Mouse (Mus musculus): ENCODE results near the gene Pam.
"Not testable (repeated sequence)": the region's sequence is repeated elsewhere in the genome, so short reads cannot be mapped to it uniquely, and the experiment has no call there.

Pam gene

DNA sequence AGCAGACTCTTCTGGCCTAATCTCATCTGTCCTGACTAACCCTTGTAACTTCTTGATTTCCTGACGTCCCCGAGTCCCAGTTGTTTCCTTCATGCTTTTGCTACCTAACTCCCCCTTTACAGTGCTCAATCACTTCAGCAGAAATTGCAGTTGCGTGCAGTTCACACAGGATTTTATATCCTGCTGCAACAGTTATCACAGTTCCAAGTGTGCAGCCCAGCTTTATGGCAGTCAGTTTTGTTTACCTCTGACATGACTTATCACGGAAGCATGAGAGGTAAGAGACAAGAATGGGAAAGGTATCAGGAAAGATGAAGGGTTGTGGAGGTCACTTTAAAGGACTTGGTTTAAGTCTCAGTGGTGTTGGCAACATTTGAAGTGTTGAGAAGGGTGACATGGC lies 125.7 kb downstream of the Pam start:
- DNase-seq (ENCODE audit: low spot score in 2 of 2), result no peak

- DNase-seq (ENCODE audit: low spot score in 2 of 2), result peak in 1 of 2 experiments; percentile 8
Measured at GRCm38 (mm10) chr1:97963711-97964110, 131.7 kb downstream of the Pam start.

- DNase-seq (ENCODE audit: low spot score in 2 of 2), result no peak
Measured at GRCm38 (mm10) chr1:97962134-97962533, 133.3 kb downstream of the Pam start.

GRCm38 (mm10) chr1:97960681-97961080 lies 134.8 kb downstream of the Pam start:
- DNase-seq (ENCODE audit: low spot score in 2 of 2), result no peak

DNA sequence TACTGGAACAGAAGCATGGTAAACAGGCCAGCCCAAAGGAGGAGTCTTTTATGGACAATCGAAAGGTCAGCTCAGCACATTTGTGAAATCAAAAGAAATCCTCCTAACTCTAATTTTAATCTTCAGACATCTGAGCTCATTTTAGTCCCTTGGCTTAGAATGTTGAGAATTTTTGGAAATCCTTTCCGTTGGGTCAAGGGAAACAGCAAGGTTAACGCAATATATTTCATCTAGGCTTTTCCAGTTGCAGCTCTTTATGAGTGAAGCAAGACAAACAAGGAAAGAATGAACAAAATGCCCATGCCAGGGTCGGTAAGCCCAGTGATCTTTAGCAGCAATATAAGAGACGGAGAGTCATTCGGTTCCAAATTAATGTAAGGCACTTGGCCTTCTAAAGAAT lies 135.3 kb downstream of the Pam start:
- no peak for DNase-seq (ENCODE audit: low spot score in 2 of 2)

- DNase-seq (ENCODE audit: low spot score in 2 of 2), result no peak
Measured at GRCm38 (mm10) chr1:97958759-97959158, 136.7 kb downstream of the Pam start.

DNA sequence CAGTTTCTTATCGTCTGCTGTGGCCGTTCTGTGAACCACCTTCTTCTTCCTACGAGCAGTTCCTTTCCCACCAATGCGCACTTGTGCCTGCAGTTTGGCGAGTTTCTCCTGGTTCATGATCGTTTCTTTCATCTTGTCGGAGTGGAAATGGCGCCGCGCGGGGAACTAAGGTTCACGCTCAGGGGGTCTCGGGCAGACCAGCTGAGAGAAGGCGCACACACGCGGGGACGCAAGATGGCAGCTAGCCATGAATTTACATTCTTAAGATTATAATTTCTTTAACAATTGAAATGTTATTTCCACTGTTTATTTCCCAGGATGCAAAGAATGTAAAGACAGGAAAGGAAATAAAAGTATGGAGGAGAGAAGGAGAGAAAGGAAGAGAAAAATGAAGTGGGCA lies 146.2 kb downstream of the Pam start:
- not testable (repeated sequence) for DNase-seq (ENCODE audit: low spot score in 2 of 2)

DNA sequence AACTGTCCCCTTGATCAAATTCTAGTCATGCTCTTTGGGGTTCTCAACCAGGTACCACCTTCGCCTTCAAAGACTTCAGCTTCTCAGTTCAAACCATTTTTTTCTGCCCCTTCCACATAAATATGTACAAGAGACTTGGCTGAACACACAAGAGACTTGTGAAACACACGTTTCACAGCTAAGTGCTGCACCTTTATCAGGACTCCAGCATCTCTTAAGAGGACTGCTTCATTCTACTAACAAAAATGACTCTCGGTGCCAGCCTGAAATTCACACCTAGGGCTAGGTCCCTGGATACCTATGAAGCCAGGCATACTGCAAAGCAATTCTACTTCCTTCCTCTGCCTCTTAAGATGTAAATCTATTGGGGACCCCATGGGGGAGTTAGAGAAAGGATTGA lies 148.3 kb downstream of the Pam start:
- no peak for DNase-seq (ENCODE audit: low spot score in 2 of 2)

DNA sequence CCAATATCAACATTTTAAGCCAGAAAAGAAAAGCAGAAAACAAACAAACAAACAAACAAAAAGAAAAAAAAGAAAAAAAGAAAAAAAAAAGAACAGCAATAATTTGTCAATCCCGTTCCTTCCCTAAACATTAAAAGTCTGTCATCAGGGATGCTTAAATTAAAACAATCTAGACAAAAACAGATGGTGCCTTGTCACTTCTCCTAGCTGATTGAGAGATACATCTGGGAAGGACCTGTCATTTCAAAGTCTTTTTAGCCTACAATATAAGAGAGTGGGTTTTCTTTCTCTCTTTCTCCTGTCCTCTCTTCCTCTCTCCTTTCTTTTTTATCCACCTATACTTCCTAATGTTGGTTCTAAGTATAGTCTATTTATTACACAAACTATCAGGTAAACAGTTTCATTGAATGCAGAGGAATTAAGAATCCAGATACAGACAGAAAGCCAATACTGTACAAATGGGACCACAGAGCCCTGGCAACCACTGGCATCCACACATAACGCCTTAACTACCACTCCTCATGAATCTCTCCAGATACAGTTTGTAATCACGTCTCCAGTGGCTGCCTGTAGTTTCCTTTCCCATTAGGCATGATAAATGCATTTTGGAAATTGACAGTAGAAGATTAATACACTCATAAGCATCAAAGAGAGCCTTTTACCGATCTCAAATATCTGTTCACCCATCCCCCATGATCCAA lies 151.4 kb downstream of the Pam start:
- DNase-seq (ENCODE audit: low spot score in 2 of 2), result no peak

DNA sequence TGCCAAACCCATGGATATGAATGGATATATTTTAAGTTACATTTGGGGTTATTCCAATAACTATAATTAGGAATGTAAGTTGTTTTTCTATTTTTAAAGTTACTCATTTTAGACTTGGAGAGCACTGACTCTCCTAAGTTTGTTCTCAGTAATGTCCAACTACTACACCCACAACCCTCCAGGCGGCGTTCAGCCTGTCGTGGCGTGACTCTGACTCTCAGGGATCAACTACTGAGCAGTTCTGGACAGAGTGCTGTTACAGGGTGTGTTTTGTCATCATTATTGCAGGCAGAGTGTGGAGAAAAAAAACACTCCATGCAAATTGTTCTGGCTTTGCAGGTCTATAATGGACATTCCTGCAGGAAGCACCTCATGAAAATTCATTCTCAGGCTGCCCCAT lies 152.0 kb downstream of the Pam start:
- DNase-seq (ENCODE audit: low spot score in 2 of 2), result no peak

DNA sequence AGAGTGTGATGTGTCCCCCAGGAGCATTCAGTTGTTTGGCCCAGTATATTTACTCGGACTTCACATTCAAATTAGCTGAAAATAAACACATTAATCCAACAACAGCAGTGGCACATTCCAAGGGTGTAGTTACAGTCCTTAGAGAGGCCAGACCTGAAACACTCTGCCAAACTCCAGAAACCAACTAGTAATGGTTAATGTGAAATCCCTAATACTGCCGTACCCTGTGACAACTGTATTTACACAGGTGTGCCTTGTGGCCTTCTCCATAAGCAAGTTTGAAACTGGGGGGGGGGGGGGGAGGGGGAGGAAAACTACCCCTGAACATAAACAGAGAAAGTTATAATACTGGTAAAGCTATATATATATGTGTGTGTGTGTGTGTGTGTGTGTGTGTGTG lies 152.5 kb downstream of the Pam start:
- DNase-seq (ENCODE audit: low spot score in 2 of 2), result no peak

- DNase-seq (ENCODE audit: low spot score in 2 of 2), result no peak
Measured at GRCm38 (mm10) chr1:97938586-97938985, 156.9 kb downstream of the Pam start.

- no peak for DNase-seq (ENCODE audit: low spot score in 2 of 2)
Measured at GRCm38 (mm10) chr1:97938053-97938452, 157.4 kb downstream of the Pam start.

DNA sequence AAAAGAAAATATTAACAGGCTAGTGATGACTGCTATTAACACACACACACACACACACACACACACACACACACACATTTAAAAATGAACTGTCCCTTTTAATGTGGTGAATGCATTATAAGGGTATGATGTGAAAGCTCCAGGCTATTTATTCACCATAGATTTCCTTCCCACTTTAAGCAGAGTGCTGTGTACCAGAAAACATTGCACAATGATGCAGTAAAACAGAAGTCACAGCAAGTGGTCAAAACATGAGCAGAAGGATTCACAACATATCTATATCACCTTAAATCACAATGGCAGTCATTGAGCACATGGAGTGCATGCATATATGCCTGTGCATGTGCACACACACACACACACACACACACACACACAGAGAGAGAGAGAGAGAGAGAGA lies 160.5 kb downstream of the Pam start:
- DNase-seq (ENCODE audit: low spot score in 2 of 2), result no peak

GRCm38 (mm10) chr1:97931220-97931619 lies 164.2 kb downstream of the Pam start:
- DNase-seq (ENCODE audit: low spot score in 2 of 2), result no peak

GRCm38 (mm10) chr1:97929415-97930028 lies 165.9 kb downstream of the Pam start:
- no peak for DNase-seq (ENCODE audit: low spot score in 2 of 2)

- no peak for DNase-seq (ENCODE audit: low spot score in 2 of 2)
Measured at GRCm38 (mm10) chr1:97926789-97927188, 168.7 kb downstream of the Pam start.

- no peak for DNase-seq (ENCODE audit: low spot score in 2 of 2)
Measured at GRCm38 (mm10) chr1:97926017-97926540, 169.4 kb downstream of the Pam start.

- DNase-seq (ENCODE audit: low spot score in 2 of 2), result no peak
Measured at GRCm38 (mm10) chr1:97922395-97922794, 173.1 kb downstream of the Pam start.

DNA sequence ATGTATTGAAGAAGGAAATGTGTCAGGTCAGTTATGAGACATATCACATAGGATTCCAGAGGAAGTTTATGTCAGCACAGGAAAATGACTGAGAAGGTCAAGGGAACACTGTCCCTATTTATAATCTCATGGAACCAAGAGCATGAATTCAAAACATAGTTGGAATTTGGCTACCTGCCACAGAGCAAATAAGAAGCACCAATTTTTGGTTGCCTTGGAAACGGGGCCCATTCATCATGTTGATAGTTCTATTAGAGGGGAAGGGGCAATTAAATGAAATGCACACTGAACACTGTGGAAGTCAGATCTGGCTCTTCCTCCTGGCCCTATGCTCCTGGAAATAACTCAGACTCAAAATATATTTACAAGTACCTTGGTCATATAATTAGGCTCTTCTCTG lies 173.6 kb downstream of the Pam start:
- no peak for DNase-seq (ENCODE audit: low spot score in 2 of 2)

DNA sequence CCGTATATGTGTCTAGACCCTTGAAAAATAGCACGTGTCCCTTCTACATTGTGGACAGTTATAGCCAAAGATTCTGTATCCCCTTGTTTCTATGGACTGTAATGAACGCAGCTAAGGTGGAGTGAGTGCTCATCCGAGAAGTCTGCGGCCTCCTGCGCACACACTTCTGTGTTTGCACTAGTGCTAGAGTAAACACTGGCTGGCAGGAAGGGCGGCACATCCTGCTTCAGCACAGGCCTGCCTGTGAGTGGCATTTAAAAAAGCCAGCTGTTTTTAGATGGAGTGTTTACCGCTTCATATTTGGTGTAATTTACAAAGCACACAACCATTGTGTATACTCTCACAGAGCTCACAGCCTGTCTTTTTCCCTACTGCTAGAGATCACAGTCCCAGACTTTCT lies 177.0 kb downstream of the Pam start:
- no peak for DNase-seq (ENCODE audit: low spot score in 2 of 2)

DNA sequence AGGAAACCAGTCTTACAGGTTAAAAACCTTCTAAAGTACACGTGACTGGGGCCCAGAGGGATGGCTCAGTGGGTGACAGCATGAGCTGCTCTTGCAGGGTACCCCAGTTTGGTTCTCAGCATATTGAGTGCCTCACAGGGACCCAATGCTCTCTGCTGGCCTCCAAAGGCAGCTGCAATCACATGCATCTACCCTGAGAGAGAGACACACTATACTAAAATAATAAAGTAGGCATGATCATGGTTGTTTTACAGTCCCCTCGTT lies 178.5 kb downstream of the Pam start:
- no peak for DNase-seq (ENCODE audit: low spot score in 2 of 2)

DNA sequence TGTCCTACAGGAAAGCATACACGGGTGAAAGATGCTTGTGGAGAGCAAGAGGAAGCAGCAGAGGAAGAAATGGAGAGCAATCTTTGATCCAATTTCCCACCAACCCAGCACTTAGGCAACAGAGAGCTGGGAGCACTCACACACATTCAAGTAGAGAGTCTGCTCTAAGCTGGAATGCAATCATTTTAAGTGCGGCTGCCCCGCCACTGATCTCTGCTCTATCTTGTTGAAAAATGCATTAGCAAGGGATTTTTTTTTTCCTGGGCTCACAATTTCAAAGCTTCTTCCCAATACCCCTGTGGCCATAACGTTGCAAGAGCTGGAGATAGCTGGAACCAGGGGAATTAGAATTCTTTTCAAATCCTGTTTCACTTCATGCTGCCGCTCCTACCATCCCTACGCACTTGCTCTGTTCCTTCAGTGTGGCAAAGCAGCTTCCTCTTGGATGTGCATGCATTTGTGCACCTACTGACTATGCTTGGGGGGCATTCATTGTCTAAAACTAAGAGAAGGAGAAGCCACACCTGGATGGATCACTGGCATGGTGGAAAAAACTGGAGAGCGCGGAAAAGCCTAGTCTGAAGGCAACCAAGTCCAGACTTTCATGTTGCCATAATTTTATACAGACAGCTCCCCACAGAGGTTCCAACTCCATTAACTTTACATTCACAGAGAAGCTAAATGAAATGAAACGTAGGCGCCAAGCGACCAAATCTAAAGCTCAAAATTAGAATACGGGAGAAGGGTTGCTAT lies 179.1 kb downstream of the Pam start:
- no peak for DNase-seq (ENCODE audit: low spot score in 2 of 2)

Data from urinary bladder, postnatal 36 days (tissue).